Mouse (Mus musculus) bone marrow macrophage, adult 2 months (primary cell): ENCODE data around the gene Plppr2.

ENCODE experiments used
- CTCF ChIP-seq: IDR thresholded peaks from 2 replicates; pipeline ENCODE4 v1.5.1; 2012; ENCODE audit warnings: low read depth, mild to moderate bottlenecking, low read length, moderate library complexity
- POLR2A ChIP-seq: IDR thresholded peaks from 2 replicates; pipeline ENCODE4 v1.6.1; 2012; ENCODE audit warnings: mild to moderate bottlenecking, low read depth, low read length, borderline replicate concordance

- no peak for TF ChIP-seq CTCF
- no peak for TF ChIP-seq POLR2A
Measured at GRCm38 (mm10) chr9:21958372-21958771, 21.5 kb downstream of the Plppr2 start.
